Mouse (Mus musculus): ENCODE results near the gene Zfp13.
"Not testable (repeated sequence)": the region's sequence is repeated elsewhere in the genome, so short reads cannot be mapped to it uniquely, and the experiment has no call there.

Zfp13 gene

GRCm38 (mm10) chr17:23598582-23599552, at the start of gene Zfp13:
Gene Zfp13 (minus strand): TSS chr17:23599487.
- peak; percentile 86 for DNase-seq

GRCm38 (mm10) chr17:23645894-23646293, 46.6 kb upstream of the Zfp13 start:
- DNase-seq = no peak

- no peak for DNase-seq
Observed at GRCm38 (mm10) chr17:23644613-23645495, 45.6 kb upstream of the Zfp13 start, which contains the start of gene Mmp25. Gene Mmp25 (minus strand): TSS chr17:23645277.

- DNase-seq = no peak
Observed at GRCm38 (mm10) chr17:23631241-23631640, 32.0 kb upstream of the Zfp13 start.

- peak; percentile 68 for DNase-seq
Observed at GRCm38 (mm10) chr17:23630195-23631020, 31.1 kb upstream of the Zfp13 start.

- no peak for DNase-seq
Observed at GRCm38 (mm10) chr17:23627813-23628212, 28.5 kb upstream of the Zfp13 start.

GRCm38 (mm10) chr17:23620351-23620750, 21.1 kb upstream of the Zfp13 start:
- DNase-seq = no peak

- no peak for DNase-seq
Observed at GRCm38 (mm10) chr17:23617087-23617486, 17.8 kb upstream of the Zfp13 start.

- peak; percentile 56 for DNase-seq
Observed at GRCm38 (mm10) chr17:23610361-23610800, 11.1 kb upstream of the Zfp13 start.

- no peak for DNase-seq
Observed at GRCm38 (mm10) chr17:23609612-23610011, 10.3 kb upstream of the Zfp13 start.

- no peak for DNase-seq
Observed at GRCm38 (mm10) chr17:23605220-23605619, 5.9 kb upstream of the Zfp13 start.

GRCm38 (mm10) chr17:23604394-23604793, 5.1 kb upstream of the Zfp13 start:
- DNase-seq = no peak

- peak; percentile 26 for DNase-seq
Observed at GRCm38 (mm10) chr17:23603542-23603941, 4.3 kb upstream of the Zfp13 start.

- DNase-seq = no peak
Observed at GRCm38 (mm10) chr17:23603077-23603476, 3.8 kb upstream of the Zfp13 start.

GRCm38 (mm10) chr17:23601836-23602585, 2.7 kb upstream of the Zfp13 start:
- DNase-seq = no peak

GRCm38 (mm10) chr17:23600641-23601622, 1.6 kb upstream of the Zfp13 start, which contains the start of gene Zscan10:
Gene Zscan10 (plus strand): TSS chr17:23600856.
- no peak for DNase-seq

- DNase-seq = no peak
Observed at GRCm38 (mm10) chr17:23599605-23600063, 347 bp upstream of the Zfp13 start.

- not testable (repeated sequence) for DNase-seq
Observed at GRCm38 (mm10) chr17:23595139-23595538, 4.1 kb downstream of the Zfp13 start.

- no peak for DNase-seq
Observed at GRCm38 (mm10) chr17:23592926-23593300, 6.4 kb downstream of the Zfp13 start.
